Mouse (Mus musculus) liver, embryonic 14.5 days (tissue): ENCODE measurements around the gene Brsk1.

Experiments
- CTCF ChIP-seq: IDR thresholded peaks from 2 replicates; pipeline ENCODE4 v1.5.1; 2016; ENCODE audit warnings: antibody characterized with exemption, low read depth, control low read depth
- EP300 ChIP-seq: IDR thresholded peaks from 2 replicates; pipeline ENCODE4 v1.6.1; 2016; ENCODE audit warnings: antibody characterized with exemption, low read depth

- no peak for TF ChIP-seq CTCF
- TF ChIP-seq EP300, result no peak
Observed at GRCm38 (mm10) chr7:4675200-4675599, 15.2 kb upstream of the Brsk1 start.
